Mouse (Mus musculus): ENCODE measurements around the gene Taf15. TPM values are rescaled to one million over a fixed set of nuclear protein-coding genes. Genes with fewer than 3 reads are reported as not detected.

The Taf15 gene
- polyA plus RNA-seq, 1 experiment from 2014 or later, result 5.4 TPM

DNA sequence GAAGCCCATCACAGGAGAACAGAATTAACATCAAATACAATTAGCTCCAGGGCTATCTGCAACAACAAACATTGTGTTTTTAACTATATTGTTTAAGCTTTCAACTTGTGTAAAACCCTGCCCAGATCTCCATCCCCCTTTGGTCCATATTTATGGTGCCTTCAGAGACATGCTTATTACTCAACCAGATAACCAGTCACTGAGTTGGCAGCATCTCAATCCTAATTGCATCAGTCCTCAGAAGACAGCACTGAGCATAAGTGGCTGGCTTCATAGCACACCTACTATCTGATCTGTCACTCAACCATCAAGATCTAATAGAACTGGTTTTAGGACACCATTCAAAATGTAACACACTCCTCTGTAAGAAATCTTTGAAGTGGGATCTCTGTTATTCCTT lies 36.6 kb downstream of the Taf15 start:
- no peaks in the 10 kb centered on the region for H3K27me3 ChIP-seq
- H3K4me2 ChIP-seq, result no peak overlapping the region
- H3K4me1 ChIP-seq (replicated peaks), result no peaks in the 10 kb centered on the region
- no peaks in the 10 kb centered on the region for H3K9me3 ChIP-seq (replicated peaks)
- ATAC-seq (ENCODE audit: low read depth) (no peak), DNase-seq (no peak)
- H3K36me3 ChIP-seq, result peaks cover 27% of the 10 kb centered on the region
- H3K4me3 ChIP-seq (replicated peaks), result no peak overlapping the region
- H3K27ac ChIP-seq, result no peak overlapping the region
- H3K9ac ChIP-seq, result no peak overlapping the region

DNA sequence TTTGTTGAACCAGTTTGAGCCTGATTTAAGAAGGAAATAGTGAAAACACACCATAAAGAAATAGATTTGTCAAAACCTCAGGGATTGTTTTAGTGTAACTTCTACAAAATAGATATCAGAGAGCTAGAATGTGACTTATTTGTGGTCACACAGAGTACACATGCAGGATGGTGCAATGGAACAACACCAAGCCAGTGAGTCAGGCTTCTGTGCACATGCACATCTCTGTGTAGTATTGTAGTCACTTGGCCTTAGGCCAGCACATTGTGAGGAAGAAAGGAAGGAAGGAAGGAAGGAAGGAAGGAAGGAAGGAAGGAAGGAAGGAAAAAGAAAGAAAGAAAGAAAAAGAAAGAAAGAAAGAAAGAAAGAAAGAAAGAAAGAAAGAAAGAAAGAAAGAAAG lies 44.3 kb downstream of the Taf15 start:
- Histone ChIP-seq H3K9me3 (replicated peaks) (no peaks in the 10 kb centered on the region), H3K4me3 (replicated peaks) (no peak overlapping the region), H3K36me3 (no peaks in the 10 kb centered on the region), H3K4me1 (replicated peaks) (no peaks in the 10 kb centered on the region), H3K9ac (no peak overlapping the region), H3K4me2 (no peak overlapping the region), H3K27ac (no peak overlapping the region), H3K27me3 (no peaks in the 10 kb centered on the region)
- ATAC-seq (ENCODE audit: low read depth) (no peak), DNase-seq (no peak)

DNA sequence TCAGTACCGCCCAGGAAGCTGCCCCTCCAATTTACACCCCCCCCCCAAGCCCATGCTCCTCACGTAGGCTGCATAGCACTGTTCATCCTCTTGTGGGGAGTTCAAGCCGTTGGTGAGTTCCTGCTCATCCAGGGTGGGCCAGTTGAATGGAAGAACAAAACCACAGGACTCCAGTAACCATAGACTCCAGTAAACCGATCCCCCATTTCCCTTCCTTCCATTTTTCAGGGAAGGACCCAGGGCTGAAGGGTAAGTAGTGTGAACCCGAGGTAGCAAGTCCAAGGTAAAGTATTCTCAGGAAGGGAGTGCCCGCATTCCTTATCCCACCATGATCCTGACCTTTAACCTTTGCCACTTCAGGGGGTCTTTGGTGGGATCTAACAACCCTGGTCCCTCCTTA lies 45.5 kb downstream of the Taf15 start:
- H3K27me3 ChIP-seq, result no peaks in the 10 kb centered on the region
- no peak for ATAC-seq (ENCODE audit: low read depth)
- no peak overlapping the region for H3K4me2 ChIP-seq
- no peak overlapping the region for H3K4me3 ChIP-seq (replicated peaks)
- H3K4me1 ChIP-seq (replicated peaks), result no peaks in the 10 kb centered on the region
- no peaks in the 10 kb centered on the region for H3K36me3 ChIP-seq
- no peaks in the 10 kb centered on the region for H3K9me3 ChIP-seq (replicated peaks)
- H3K9ac ChIP-seq, result no peak overlapping the region
- no peak overlapping the region for H3K27ac ChIP-seq
- 63% methylated on average over 6 of the region's 6 CpGs for whole genome bisulfite sequencing (ENCODE audit: insufficient replicate concordance)
- no peak for DNase-seq

GRCm38 (mm10) chr11:83522075-83522474 lies 49.2 kb downstream of the Taf15 start, which contains the start of gene Heatr9:
Heatr9 (minus strand) TSS chr11:83522175.
- Histone ChIP-seq H3K27ac (no peak within 1 kb of the TSS), H3K27me3 (no peaks in the 10 kb centered on the region), H3K9ac (no peak within 1 kb of the TSS), H3K4me2 (no peak within 1 kb of the TSS), H3K4me3 (replicated peaks) (no peak within 1 kb of the TSS), H3K36me3 (no peaks in the 10 kb centered on the region), H3K4me1 (replicated peaks) (no peaks in the 10 kb centered on the region), H3K9me3 (replicated peaks) (no peaks in the 10 kb centered on the region)
- 73% methylated on average over 3 of the region's 3 CpGs for WGBS (ENCODE audit: insufficient replicate concordance)
- ATAC-seq (ENCODE audit: low read depth) (no peak), DNase-seq (no peak)

DNA sequence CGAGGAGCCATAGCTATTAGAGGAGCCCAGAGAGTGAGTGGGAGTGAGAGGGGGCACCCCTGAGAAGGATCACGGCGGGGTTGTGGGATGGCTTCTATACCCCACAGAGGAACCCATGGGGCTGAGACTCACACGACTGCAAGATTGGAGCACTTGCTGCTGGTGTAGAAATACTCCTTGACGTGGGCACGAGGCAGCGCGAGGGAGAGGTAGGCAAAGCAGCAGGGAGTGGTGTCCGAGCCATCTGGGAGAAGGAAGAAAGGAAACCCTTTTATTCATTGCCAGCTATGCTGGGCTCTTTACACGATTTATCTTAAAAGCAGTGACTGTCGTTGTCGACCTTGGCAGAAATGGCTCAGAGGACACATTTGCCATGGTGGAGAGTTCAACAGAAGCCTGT lies 56.1 kb downstream of the Taf15 start:
- Histone ChIP-seq H3K9me3 (replicated peaks) (no peaks in the 10 kb centered on the region), H3K4me2 (no peak overlapping the region), H3K9ac (no peak overlapping the region), H3K36me3 (no peaks in the 10 kb centered on the region), H3K4me1 (replicated peaks) (no peaks in the 10 kb centered on the region), H3K4me3 (replicated peaks) (no peak overlapping the region), H3K27me3 (no peaks in the 10 kb centered on the region), H3K27ac (no peak overlapping the region)
- DNase-seq, result no peak
- no peak for ATAC-seq (ENCODE audit: low read depth)
- 67% methylated on average over 12 of the region's 12 CpGs for WGBS (ENCODE audit: insufficient replicate concordance)

DNA sequence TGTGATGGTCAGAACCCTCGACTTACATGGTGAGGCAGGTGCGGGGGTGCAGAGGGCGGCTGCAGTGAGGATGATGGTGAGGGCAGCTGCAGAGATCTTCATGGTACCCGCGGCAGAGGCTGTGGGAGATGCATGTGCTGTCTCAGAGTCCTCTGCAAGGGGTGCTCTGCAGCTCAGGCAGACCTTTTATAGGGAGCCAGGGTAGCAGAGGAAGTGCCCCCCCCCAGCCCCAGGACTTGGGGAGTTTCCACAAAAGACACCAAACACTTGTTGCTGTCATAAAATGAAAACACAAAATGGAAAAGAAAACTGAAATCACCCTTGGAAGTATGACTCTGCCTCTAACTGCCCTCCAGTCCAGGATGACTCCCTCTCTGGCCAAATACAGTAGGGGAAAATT lies 57.5 kb downstream of the Taf15 start, which contains the start of gene Ccl5:
Ccl5 (minus strand) TSS at position 159 of the 400 bp plus-strand sequence.
- DNase-seq (no peak), ATAC-seq (ENCODE audit: low read depth) (no peak)
- Histone ChIP-seq H3K27me3 (no peaks in the 10 kb centered on the region), H3K27ac (no peak within 1 kb of the TSS), H3K4me2 (no peak within 1 kb of the TSS), H3K4me3 (replicated peaks) (no peak within 1 kb of the TSS), H3K36me3 (no peaks in the 10 kb centered on the region), H3K4me1 (replicated peaks) (no peaks in the 10 kb centered on the region), H3K9ac (no peak within 1 kb of the TSS), H3K9me3 (replicated peaks) (no peaks in the 10 kb centered on the region)
- 72% methylated on average over 5 of the region's 5 CpGs for WGBS (ENCODE audit: insufficient replicate concordance)

DNA sequence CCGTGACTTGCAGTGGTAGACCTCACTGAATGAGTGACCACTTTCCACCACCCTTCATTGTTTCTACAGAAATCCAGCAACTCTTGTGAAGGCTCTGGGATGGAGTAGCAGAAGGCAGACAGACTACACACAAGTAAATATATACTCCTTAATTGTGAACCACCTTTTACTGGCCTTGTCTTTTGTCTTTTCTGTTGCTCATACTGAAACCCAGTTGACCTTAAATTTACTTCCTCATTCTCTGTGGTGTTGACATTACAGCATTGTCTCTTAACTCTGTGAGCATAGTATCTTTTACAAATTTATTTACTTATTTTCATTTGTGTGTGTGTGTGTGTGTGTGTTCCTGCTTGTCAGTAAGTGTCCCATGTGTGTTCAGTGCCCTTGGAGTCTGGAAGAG lies 60.3 kb downstream of the Taf15 start:
- peaks cover 4% of the 10 kb centered on the region; the same call in 1 of the 2 replicates for H3K4me1 ChIP-seq (replicated peaks)
- DNase-seq (no peak), ATAC-seq (ENCODE audit: low read depth) (no peak)

GRCm38 (mm10) chr11:83534143-83534542 lies 61.3 kb downstream of the Taf15 start:
- no peak overlapping the region for H3K9ac ChIP-seq
- 54% methylated on average over 8 of the region's 8 CpGs for WGBS (ENCODE audit: insufficient replicate concordance)
- H3K27ac ChIP-seq, result no peak overlapping the region
- no peaks in the 10 kb centered on the region for H3K36me3 ChIP-seq
- DNase-seq (no peak), ATAC-seq (ENCODE audit: low read depth) (no peak)
- H3K4me2 ChIP-seq, result no peak overlapping the region
- H3K4me1 ChIP-seq (replicated peaks), result peaks cover 4% of the 10 kb centered on the region; the same call in 1 of the 2 replicates
- no peaks in the 10 kb centered on the region for H3K9me3 ChIP-seq (replicated peaks)
- no peaks in the 10 kb centered on the region for H3K27me3 ChIP-seq
- no peak overlapping the region for H3K4me3 ChIP-seq (replicated peaks)

More for the DNA sequence above, 60.3 kb downstream of the Taf15 start:
- WGBS (ENCODE audit: insufficient replicate concordance), result 69% methylated on average over 1 of the region's 1 CpGs
- no peaks in the 10 kb centered on the region for H3K36me3 ChIP-seq
- no peaks in the 10 kb centered on the region for H3K9me3 ChIP-seq (replicated peaks)
- no peak overlapping the region for H3K27ac ChIP-seq
- H3K9ac ChIP-seq, result no peak overlapping the region
- H3K4me3 ChIP-seq (replicated peaks), result no peak overlapping the region
- H3K27me3 ChIP-seq, result no peaks in the 10 kb centered on the region
- no peak overlapping the region for H3K4me2 ChIP-seq

DNA sequence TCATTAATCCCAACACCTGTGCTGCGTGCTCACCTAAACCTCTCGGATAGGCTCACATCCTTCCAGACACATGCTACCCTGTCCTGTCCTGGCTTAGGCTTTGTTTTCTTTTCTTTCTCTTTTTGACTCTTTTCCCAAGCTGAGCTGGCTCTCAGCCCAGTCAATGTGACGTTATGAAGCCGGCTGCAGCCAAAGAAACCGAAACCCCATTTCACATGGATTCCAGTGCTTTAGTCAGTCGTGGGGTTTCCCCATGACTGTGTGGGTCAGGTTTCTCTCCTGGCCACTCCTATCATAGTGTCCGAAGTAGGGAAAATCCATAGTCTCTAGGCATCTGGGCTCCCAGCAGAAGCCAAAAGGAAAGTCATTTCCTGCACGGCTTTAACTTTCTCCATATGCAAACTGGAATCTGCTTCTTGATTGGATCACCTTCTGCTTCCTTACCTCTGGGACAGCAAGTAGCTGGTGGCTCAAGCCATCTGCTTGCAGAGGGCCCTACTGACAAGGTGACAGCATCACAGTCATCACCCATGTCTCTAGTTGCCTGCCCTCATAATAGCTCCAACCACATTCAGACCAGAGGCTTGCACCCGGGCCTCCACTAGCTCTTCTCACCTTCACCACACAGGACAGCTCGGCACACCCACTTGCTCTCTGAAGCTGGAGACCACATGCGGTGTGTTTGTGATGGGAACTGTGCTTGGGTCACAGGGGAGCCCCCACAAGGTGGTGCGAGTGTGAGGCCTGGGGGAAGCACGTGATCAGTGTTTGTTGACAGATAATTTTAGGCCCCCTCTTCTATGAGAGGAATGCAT lies 61.9 kb downstream of the Taf15 start:
- Histone ChIP-seq H3K9me3 (replicated peaks) (no peaks in the 10 kb centered on the region), H3K4me1 (replicated peaks) (peaks cover 4% of the 10 kb centered on the region; the same call in 1 of the 2 replicates), H3K27me3 (no peaks in the 10 kb centered on the region), H3K27ac (no peak overlapping the region), H3K36me3 (no peaks in the 10 kb centered on the region), H3K4me3 (replicated peaks) (no peak overlapping the region), H3K9ac (no peak overlapping the region), H3K4me2 (no peak overlapping the region)
- ATAC-seq (ENCODE audit: low read depth) (no peak), DNase-seq (no peak)
- WGBS (ENCODE audit: insufficient replicate concordance), result 54% methylated on average over 13 of the region's 13 CpGs

GRCm38 (mm10) chr11:83536831-83537230 lies 63.9 kb downstream of the Taf15 start:
- Histone ChIP-seq H3K27ac (no peak overlapping the region), H3K9ac (no peak overlapping the region), H3K4me3 (replicated peaks) (no peak overlapping the region), H3K27me3 (no peaks in the 10 kb centered on the region), H3K36me3 (no peaks in the 10 kb centered on the region), H3K4me2 (no peak overlapping the region), H3K4me1 (replicated peaks) (peaks cover 4% of the 10 kb centered on the region; the same call in 1 of the 2 replicates), H3K9me3 (replicated peaks) (no peaks in the 10 kb centered on the region)
- ATAC-seq (ENCODE audit: low read depth) (no peak), DNase-seq (no peak)
- 49% methylated on average over 3 of the region's 3 CpGs for WGBS (ENCODE audit: insufficient replicate concordance)

GRCm38 (mm10) chr11:83538705-83539314 lies 65.9 kb downstream of the Taf15 start:
- no peak overlapping the region for H3K27ac ChIP-seq
- H3K4me3 ChIP-seq (replicated peaks), result no peak overlapping the region
- H3K9me3 ChIP-seq (replicated peaks), result no peaks in the 10 kb centered on the region
- 39% methylated on average over 3 of the region's 3 CpGs for WGBS (ENCODE audit: insufficient replicate concordance)
- no peaks in the 10 kb centered on the region for H3K36me3 ChIP-seq
- DNase-seq (no peak), ATAC-seq (ENCODE audit: low read depth) (no peak)
- no peaks in the 10 kb centered on the region for H3K27me3 ChIP-seq
- peaks cover 4% of the 10 kb centered on the region; the same call in 1 of the 2 replicates for H3K4me1 ChIP-seq (replicated peaks)
- no peak overlapping the region for H3K4me2 ChIP-seq
- H3K9ac ChIP-seq, result no peak overlapping the region

DNA sequence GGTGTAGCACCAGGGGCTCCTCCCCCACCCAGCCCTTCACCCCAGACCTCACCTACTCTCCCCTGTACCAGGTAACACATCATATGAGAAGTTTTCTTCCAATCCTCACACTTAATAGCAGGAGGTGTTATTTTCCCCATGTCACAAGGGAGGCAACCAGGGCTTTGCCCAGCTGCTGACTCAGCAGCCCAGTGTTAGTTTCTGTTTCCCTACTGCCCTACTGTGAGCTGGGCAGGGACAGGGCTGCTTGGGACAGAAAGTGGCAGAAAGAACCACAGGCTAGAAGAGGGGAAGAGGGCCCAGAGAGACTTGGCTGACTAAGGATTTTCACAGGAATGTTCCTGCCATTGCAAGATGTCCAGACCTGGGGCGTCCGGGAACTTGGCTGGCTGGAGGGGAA lies 68.0 kb downstream of the Taf15 start:
- no peak overlapping the region for H3K9ac ChIP-seq
- H3K4me2 ChIP-seq, result no peak overlapping the region
- peaks cover 4% of the 10 kb centered on the region; the same call in 1 of the 2 replicates for H3K4me1 ChIP-seq (replicated peaks)
- no peak overlapping the region for H3K4me3 ChIP-seq (replicated peaks)
- no peak overlapping the region for H3K27ac ChIP-seq
- no peaks in the 10 kb centered on the region for H3K36me3 ChIP-seq
- H3K9me3 ChIP-seq (replicated peaks), result no peaks in the 10 kb centered on the region
- H3K27me3 ChIP-seq, result no peaks in the 10 kb centered on the region
- no peak for DNase-seq
- ATAC-seq (ENCODE audit: low read depth), result no peak
- 57% methylated on average over 2 of the region's 2 CpGs for whole genome bisulfite sequencing (ENCODE audit: insufficient replicate concordance)
